Mouse (Mus musculus) left cerebral cortex, postnatal 14 days (tissue): ENCODE results near the gene Mgat4e. TPM values are rescaled to one million over a fixed set of nuclear protein-coding genes. Genes with fewer than 3 reads are reported as not detected.
"Not testable (repeated sequence)": the region's sequence is repeated elsewhere in the genome, so short reads cannot be mapped to it uniquely, and the experiment has no call there.

Experiments
- DNase-seq, 2 experiments: peaks; one replicate each; pipeline ENCODE4 v3.0.0; 2021 to 2022; ENCODE audit warnings: low spot score in 2 of 2, mixed read lengths in 1 of 2
- intact Hi-C: fragments of 180-260 bp; cut with DNase I; formaldehyde crosslinking; loops from one replicate; pipeline ENCODE4 v1.15.1; 2025
- total RNA-seq, 2 experiments: library from RNA; stranded (reverse); gene quantifications; 2 replicates each; pipeline ENCODE4 v1.2.3; 2021

The Mgat4e gene
- total RNA-seq, 2 experiments from 2014 or later: not detected

DNA sequence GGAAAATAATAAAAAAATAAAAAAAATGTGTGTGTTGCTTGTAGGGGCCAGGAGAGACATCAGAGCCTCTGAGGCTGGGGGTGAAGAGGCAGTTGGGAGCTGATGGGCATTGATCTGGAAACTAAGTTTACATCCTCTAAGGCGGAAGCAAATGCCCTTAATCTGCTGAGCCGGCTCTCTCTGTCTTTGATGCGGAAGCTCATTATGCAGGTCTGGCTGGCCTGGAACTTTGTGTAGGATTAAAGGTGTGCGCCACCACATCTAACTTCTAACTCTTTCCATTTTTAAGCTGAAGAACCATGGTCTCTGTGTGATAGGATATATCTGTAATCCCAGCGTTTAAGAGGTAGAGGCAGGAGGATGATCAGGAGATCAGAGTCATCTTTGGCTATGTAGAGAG is 9.0 kb upstream of the Mgat4e start:
- DNase-seq: no peak
- intact Hi-C loops: loop anchor here (5.0 kb wide), 2 partner anchors 36 to 481 kb away; partner anchors contain the start of gene Btg2

DNA sequence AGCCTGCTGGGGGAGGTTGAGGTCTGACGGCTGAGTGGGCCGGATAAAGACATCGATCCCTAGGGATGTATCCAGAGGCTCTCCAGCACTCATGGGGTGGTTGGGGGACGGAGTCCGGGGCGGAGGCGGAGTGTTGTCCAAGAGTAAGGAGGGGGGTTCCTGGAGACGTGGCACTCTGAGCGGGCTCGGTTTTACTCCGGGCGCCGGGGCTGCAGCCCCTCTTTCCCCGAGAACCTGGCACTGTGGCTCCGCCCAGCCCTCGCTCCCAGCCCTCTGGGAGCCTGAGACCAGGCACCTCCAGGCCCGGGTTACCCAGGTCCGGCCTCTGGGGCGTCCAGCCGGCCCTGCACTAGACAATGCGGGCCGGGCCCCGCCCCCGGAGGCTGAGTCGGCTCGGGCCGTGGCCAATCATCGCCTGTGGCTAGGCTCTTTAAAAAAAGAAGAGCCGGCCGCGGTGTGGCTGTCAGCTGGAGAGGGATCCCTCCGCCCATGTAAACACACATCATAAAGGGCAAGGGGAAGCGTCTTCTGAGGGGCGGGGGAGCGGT is 7.3 kb upstream of the Mgat4e start:
- intact Hi-C loops: loop anchor here (5.0 kb wide), 2 partner anchors 34 to 479 kb away; partner anchors contain the start of gene Btg2
- DNase-seq: peak; percentile 94 to 97

GRCm38 (mm10) chr1:134555871-134556670 is 6.6 kb upstream of the Mgat4e start:
- intact Hi-C loops: loop anchor here (5.0 kb wide), 2 partner anchors 34 to 479 kb away; partner anchors contain the start of gene Btg2

DNA sequence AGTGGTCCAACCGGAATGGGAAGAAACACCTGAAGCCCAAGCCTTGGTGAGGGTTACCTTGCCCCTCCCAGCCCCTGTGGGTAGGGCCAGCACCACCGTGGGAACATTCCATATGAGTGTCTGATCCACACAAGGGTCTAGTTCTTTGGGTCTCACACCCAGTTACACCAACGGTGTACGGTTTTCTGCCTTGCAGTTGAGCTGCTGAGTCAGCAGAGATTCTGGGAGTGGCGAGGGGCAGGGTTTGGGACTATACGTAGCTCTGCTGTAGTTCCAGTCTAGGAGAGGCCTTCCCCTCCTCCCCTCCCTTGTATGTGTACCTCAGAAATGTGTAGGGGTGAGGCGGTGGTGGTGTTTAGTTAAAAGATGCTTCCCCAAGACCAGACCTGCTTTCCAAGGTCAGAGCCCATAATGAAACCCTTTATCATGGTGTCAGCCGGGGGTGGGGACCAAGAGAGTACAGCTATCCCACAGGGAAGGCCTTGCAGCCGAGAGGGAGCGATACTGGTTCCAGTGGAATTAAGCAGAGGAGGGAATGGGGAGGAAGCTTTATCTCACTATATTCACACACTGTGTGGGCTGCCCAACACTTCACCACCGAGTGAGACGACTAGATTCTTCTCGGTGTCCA is 5.9 kb upstream of the Mgat4e start:
- DNase-seq: peak in 1 of 2 experiments; percentile 9
- intact Hi-C loops: loop anchor here (5.0 kb wide), 2 partner anchors 33 to 478 kb away; partner anchors contain the start of gene Btg2

More at GRCm38 (mm10) chr1:134555871-134556670, 6.6 kb upstream of the Mgat4e start:
- DNase-seq: peak; percentile 62 to 76

DNA sequence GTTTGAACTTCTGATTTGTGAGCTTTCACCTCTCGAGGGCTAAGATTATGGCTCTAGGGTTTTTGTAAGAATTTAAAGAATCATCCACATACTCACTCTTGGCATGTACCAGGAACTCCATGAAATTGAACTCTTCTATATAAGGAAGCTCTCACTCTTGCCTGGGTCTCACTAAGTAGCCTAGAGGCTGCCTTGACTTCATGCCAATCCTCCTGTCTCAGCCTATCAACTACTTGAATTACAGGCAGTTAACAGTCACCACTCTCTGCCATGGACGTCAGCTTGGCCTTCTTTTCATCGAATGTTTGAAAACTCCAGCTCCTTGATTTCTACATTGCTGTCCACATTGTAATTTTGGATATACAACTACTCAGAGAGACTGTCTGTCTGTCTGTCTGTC is 2.9 kb upstream of the Mgat4e start:
- DNase-seq: no peak
- intact Hi-C loops: no loop called here

DNA sequence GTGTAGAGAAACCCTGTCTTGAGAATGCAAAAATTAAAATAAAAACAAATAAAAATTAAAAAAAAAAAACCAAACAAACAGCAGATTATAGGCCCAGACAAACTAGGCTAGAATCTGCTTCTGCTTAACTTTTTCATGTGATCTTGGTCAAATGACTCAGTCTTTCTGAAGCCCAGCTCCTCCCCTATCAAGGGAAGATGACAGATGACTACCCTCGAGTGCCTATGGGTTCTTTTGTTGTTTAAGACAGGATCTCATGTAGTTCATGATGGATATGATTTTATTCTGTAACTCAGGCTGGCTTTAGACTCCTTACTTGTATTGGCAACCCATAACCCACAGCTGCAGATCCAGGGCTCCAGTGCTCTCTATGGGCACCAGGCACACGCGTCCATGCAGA is 2.4 kb upstream of the Mgat4e start:
- DNase-seq: no peak
- intact Hi-C loops: no loop called here

DNA sequence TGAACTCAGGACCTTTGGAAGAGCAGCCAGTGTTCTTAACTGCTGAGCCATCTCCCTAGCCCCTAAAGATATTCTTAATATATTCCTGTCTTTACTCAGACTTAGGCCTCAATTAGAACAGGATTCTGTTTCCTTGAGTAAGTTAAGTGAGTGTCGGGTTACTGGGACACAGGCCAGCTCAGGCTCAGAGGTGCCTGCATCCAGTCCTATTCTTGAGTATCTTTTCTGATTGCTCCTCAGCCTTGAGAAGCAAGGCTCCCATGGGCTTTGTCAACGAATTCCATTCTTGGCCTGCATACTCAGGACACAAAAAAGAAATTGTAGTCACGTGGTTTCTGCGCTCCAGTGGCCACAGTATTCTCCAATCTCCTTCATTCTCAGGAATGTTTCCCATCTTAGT is 1.3 kb downstream of the Mgat4e start:
- DNase-seq: no peak
- intact Hi-C loops: no loop called here

GRCm38 (mm10) chr1:134540610-134541009 is 8.9 kb downstream of the Mgat4e start:
- no peak for DNase-seq
- intact Hi-C loops: no loop called here

GRCm38 (mm10) chr1:134535513-134535912 is 14.0 kb downstream of the Mgat4e start:
- no peak for DNase-seq
- intact Hi-C loops: no loop called here

GRCm38 (mm10) chr1:134535054-134535453 is 14.4 kb downstream of the Mgat4e start:
- intact Hi-C loops: no loop called here

GRCm38 (mm10) chr1:134533710-134534109 is 15.8 kb downstream of the Mgat4e start:
- DNase-seq, intact Hi-C loops: not testable (repeated sequence)

More at GRCm38 (mm10) chr1:134535054-134535453, 14.4 kb downstream of the Mgat4e start:
- DNase-seq: no peak

DNA sequence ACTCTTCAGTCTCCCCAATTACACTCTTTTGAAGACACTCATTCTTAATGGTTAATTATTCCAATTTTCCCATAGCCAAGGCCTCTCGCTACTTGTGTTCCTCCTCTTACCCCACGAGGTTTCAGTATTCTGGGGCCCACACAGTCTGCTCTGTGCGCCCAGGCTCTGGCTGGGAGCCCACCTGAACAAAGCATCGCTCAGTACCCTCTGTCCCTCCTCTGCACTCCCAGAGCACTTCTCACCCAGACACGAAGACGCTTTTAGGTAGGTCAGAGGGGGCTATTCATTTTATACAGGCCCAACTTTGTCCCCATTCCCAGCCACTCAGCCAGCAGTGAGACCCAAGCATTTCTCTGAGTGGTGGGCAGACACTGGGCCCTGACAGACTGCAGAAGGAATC is 18.9 kb downstream of the Mgat4e start:
- intact Hi-C loops: no loop called here
- peak; percentile 45 to 65 for DNase-seq

- intact Hi-C loops: no loop called here
- DNase-seq: no peak
Observed at GRCm38 (mm10) chr1:134526752-134527151, 22.7 kb downstream of the Mgat4e start.

- no peak for DNase-seq
- intact Hi-C loops: no loop called here
Observed at GRCm38 (mm10) chr1:134525015-134525414, 24.5 kb downstream of the Mgat4e start.

DNA sequence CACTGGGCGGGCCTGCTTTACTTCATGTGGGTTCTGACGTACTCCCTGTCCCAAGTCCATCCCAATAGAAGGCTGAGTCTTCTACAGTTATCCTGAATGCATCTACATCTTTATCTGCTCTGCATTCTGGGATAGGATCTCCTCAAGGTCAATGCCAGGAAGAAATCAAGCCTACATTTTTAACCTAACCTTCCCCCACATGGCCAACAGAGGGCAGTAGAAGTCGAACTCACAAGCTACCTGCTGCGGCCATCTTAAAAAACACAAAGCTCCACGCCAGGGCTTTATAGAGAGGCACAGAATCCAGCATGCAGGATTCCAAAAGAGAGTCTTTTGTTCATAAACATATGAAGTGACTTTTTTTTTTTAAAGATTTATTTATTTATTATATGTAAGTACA is 25.1 kb downstream of the Mgat4e start:
- DNase-seq: peak in 1 of 2 experiments; percentile 14
- intact Hi-C loops: loop anchor here (5.0 kb wide), 1 partner anchor 33 kb away; no protein-coding TSS in a partner anchor

DNA sequence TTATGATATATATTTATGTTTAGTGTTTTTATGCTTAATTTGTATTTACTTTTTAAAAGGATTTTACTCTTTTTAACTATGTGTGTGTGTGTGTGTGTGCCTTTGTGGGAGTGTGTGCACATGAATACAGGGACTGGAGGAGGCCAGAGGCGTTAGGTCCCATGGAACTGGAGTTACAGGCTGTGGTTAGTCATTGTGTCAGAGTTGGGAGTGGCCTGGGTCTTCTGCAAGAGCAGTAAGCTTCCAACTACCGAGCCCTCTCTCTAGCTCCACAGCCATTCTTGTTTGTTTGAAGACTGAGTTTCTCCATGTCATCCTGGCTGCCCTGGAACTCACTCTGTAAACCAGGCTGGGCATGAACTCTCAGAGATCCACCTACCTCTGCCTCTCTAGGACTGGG is 27.2 kb downstream of the Mgat4e start:
- no peak for DNase-seq
- intact Hi-C loops: loop anchor here (5.0 kb wide), 1 partner anchor 35 kb away; no protein-coding TSS in a partner anchor

- intact Hi-C loops: loop anchor here (5.0 kb wide), 1 partner anchor 36 kb away; no protein-coding TSS in a partner anchor
- no peak for DNase-seq
Observed at GRCm38 (mm10) chr1:134521163-134521562, 28.3 kb downstream of the Mgat4e start.

GRCm38 (mm10) chr1:134520001-134520721 is 29.3 kb downstream of the Mgat4e start:
- intact Hi-C loops: loop anchor here (5.0 kb wide), 1 partner anchor 37 kb away; no protein-coding TSS in a partner anchor
- DNase-seq: no peak

- intact Hi-C loops: loop anchor here (5.0 kb wide), 1 partner anchor 78 kb away; no protein-coding TSS in a partner anchor
- not testable (repeated sequence) for DNase-seq
Observed at GRCm38 (mm10) chr1:134519201-134519600, 30.3 kb downstream of the Mgat4e start.
